Mouse (Mus musculus): ENCODE measurements around the gene Prkce. TPM values are rescaled to one million over a fixed set of nuclear protein-coding genes. Genes with fewer than 3 reads are reported as not detected.
A peak's percentile ranks its signal among the peaks of the same experiment; 100 is the strongest.

The Prkce gene
- polyA plus RNA-seq, 1 experiment from 2014 or later: 1.9 TPM

DNA sequence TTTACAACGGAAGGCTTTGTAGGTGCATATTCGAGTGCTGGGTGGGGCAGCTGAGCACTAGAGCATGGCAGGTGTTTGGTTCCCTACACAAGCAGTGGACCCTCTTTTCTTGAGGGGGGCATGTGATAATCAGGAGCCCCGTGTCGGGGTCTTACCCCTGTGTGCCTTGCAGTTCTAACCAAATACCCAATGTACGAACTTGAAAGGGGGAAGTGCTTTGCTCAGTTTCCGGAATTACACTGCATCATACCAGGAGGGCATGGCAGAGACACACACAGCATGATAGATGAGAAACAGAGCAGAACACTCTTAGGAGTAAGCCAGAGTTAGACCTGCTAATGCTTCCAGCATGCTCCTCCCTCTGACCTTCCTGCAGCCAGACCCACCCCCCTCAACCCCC lies 208.8 kb downstream of the Prkce start:
- ATAC-seq: no peak
- Histone ChIP-seq H3K27me3 (replicated peaks) (no peaks in the 10 kb centered on the region), H3K36me3 (no peaks in the 10 kb centered on the region), H3K4me2 (no peak overlapping the region), H3K9ac (no peak overlapping the region), H3K9me3 (replicated peaks) (no peaks in the 10 kb centered on the region), H3K27ac (no peak overlapping the region), H3K4me1 (no peaks in the 10 kb centered on the region), H3K4me3 (no peak overlapping the region)
- 71% methylated on average over 6 of the region's 6 CpGs for WGBS (ENCODE audit: insufficient replicate concordance)

DNA sequence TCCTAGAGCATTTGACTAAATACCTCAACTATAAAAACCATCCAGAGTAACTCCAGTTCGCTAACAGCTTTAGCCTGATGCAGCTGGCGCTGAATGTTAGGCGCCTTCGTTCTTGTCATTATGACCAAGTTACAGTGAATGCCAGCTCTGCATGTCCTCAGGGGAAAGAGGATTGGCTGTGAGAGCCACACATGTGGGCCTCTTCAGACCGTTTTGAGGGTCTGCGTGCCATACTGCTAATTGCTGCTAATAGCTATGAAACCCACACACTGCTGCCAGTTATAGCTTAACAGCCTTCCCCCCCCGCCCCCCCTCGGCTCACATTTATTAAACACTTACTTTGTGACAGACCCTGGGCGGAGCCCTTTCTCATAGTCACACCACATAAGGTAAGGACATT lies 210.3 kb downstream of the Prkce start:
- no peak for ATAC-seq
- Histone ChIP-seq H3K36me3 (no peaks in the 10 kb centered on the region), H3K27ac (no peak overlapping the region), H3K9me3 (replicated peaks) (no peaks in the 10 kb centered on the region), H3K4me2 (no peak overlapping the region), H3K4me3 (no peak overlapping the region), H3K27me3 (replicated peaks) (no peaks in the 10 kb centered on the region), H3K4me1 (peaks cover 5% of the 10 kb centered on the region; the same call in 1 of the 2 replicates), H3K9ac (no peak overlapping the region)
- 78% methylated on average over 9 of the region's 9 CpGs for WGBS (ENCODE audit: insufficient replicate concordance)

DNA sequence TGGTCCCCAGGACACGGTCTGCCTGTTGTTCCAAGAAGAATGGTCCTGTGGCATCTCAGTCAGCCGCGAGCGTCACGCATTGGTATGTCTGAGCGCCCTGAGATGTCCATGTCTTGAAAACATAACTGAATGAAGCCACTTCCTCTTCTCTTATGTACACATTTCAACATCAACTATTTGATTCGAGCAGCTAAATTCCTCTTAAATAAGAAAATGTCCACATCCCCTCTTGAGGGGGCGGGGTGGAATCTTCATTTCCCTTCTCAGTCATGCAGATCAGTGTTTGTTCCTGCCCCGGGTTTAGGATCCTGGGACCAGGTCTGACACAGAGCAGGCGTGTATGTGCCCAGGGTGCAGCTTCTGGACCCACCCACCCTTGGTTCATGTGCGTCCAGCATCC lies 211.0 kb downstream of the Prkce start:
- H3K27ac ChIP-seq: no peak overlapping the region

DNA sequence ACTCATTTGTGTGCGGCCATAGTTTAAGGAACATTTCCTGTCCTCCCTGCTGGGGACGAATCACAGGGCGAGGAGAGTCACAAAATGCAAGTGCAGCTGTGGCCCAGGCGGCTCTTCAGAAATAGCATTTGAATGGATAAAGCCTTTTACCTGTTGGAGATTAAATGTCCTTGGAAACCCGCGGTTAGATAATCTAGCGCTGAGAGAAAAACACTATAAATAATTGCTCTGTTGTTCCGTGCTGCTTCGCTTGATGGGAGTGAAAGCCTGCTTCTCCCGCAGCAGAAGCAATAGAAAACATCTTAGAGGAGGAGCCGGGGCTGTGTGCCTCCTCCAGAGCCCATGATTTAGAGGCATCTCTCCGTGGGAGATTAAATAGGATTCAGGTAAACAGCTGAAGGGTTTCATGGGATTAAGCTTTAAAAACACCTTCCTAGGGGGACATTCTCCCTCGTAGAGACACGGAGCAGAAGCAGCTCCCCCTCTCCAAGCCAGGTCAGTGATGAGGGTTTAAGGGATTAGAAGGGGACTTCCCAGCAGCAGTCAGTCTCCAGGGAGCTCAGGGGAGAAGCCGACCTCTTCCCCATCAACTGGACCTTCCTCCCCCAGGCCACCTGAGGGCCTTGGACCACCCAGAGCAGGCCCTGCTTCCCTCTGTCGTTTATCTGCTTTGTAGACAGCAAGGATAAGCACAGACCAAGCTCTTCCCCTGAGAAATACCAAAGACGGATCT lies 212.0 kb downstream of the Prkce start:
- H3K4me1 ChIP-seq: peaks cover 19% of the 10 kb centered on the region
- WGBS (ENCODE audit: insufficient replicate concordance): 35% methylated on average over 17 of the region's 17 CpGs
- no peaks in the 10 kb centered on the region for H3K27me3 ChIP-seq (replicated peaks)
- no peak overlapping the region for H3K9ac ChIP-seq
- no peak overlapping the region for H3K4me3 ChIP-seq
- H3K9me3 ChIP-seq (replicated peaks): no peaks in the 10 kb centered on the region
- no peak overlapping the region for H3K4me2 ChIP-seq
- no peak for ATAC-seq
- H3K27ac ChIP-seq: no peak overlapping the region
- H3K36me3 ChIP-seq: no peaks in the 10 kb centered on the region

More for the DNA sequence above, 211.0 kb downstream of the Prkce start:
- WGBS (ENCODE audit: insufficient replicate concordance): 70% methylated on average over 11 of the region's 11 CpGs
- Histone ChIP-seq H3K9me3 (replicated peaks) (no peaks in the 10 kb centered on the region), H3K27me3 (replicated peaks) (no peaks in the 10 kb centered on the region), H3K4me2 (no peak overlapping the region), H3K4me1 (peaks cover 12% of the 10 kb centered on the region), H3K9ac (no peak overlapping the region), H3K36me3 (no peaks in the 10 kb centered on the region), H3K4me3 (no peak overlapping the region)
- ATAC-seq: no peak

DNA sequence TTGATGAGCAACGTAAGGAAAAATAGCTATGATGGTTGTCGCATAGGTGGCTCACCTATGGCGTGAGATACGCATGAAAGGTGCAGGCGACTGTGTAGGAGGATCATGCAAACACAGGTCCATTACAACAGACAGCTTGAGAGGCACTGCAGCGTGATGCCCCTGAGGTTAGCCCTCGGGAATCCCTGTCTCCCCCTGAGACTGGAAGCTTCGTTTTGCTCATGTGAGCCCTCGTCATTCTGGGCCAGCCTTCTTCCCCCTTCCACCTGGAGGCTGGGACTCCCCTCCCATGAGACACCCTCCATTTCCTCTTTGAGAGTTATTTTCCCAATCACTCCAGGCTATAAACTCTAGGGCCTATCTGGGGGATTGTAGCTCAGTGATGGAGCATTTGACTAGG lies 213.9 kb downstream of the Prkce start:
- no peaks in the 10 kb centered on the region for H3K9me3 ChIP-seq (replicated peaks)
- no peak for ATAC-seq
- 79% methylated on average over 9 of the region's 9 CpGs for WGBS (ENCODE audit: insufficient replicate concordance)

DNA sequence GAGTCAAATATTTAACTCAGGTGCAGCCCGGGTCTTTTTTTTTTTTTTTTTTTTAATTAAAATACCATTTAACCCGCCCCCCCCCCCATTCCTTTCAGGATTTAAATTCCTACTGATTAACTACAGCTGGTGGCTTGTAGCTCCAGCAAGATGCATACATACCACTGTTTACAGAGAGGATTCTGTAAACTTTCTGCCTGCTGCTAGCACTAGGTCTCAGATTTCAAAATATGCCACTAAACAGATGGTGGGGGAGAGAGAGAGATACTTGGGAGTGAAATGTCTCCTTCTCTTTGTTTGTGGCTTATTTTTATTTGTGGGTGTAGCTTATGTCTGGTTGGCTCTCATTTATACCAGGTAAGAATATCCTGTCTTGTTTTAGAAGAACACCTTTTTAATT lies 215.3 kb downstream of the Prkce start:
- no peak for ATAC-seq
- H3K4me1 ChIP-seq: peaks cover 19% of the 10 kb centered on the region
- no peaks in the 10 kb centered on the region for H3K27me3 ChIP-seq (replicated peaks)
- H3K9ac ChIP-seq: no peak overlapping the region
- no peak overlapping the region for H3K4me3 ChIP-seq
- H3K9me3 ChIP-seq (replicated peaks): no peaks in the 10 kb centered on the region
- no peak overlapping the region for H3K4me2 ChIP-seq
- H3K27ac ChIP-seq: no peak overlapping the region
- 33% methylated on average over 2 of the region's 2 CpGs for WGBS (ENCODE audit: insufficient replicate concordance)
- H3K36me3 ChIP-seq: no peaks in the 10 kb centered on the region

More for the DNA sequence above, 213.9 kb downstream of the Prkce start:
- Histone ChIP-seq H3K4me3 (no peak overlapping the region), H3K27me3 (replicated peaks) (no peaks in the 10 kb centered on the region), H3K27ac (no peak overlapping the region), H3K9ac (no peak overlapping the region), H3K4me1 (peaks cover 19% of the 10 kb centered on the region), H3K36me3 (no peaks in the 10 kb centered on the region), H3K4me2 (no peak overlapping the region)

DNA sequence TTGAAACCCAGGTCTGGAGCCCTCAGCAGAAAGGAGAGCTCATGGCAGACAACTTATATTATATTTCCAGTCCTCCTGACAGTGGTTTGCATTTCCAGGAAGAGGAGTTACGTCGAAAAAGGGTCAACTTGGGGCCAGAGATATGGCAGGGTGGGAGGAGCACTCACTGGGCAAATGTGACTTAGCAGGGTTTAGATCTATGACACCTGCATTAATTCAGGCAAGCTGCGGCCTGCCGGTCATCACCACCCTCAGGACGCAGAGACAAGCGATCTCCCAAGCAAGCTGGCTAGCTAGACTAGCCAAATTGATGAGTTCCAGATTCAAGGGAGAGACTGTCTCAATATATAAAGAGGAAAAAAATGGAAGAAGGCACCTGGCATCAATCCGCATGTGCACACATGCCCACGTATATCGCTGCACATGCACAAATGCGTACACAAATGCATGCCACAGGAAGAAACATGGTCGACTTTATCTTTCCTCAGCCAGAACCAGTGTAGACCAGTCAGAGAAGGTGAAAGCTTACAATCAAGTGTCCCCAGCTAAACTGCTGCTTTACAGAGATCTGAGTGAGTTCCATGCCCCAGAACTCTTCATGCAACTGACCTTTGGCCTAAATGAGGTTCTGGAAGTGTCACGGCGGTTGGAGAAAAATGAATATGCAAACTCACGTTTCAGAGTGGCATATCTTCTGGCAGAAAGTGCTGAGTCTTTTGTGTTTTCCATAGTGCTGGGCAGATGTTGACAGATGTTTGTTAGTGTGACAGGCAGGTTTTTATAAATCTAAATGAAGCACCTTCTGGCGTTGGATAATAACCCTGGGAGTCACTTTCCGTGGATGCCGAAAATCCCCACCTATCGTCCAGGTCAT lies 216.4 kb downstream of the Prkce start:
- Histone ChIP-seq H3K27ac (peak overlapping the region; percentile 56), H3K27me3 (replicated peaks) (no peaks in the 10 kb centered on the region), H3K9me3 (replicated peaks) (no peaks in the 10 kb centered on the region), H3K36me3 (no peaks in the 10 kb centered on the region), H3K9ac (no peak overlapping the region), H3K4me2 (no peak overlapping the region), H3K4me1 (peaks cover 19% of the 10 kb centered on the region), H3K4me3 (no peak overlapping the region)
- peak; percentile 52; the same call in 1 of the 2 replicates for ATAC-seq
- WGBS (ENCODE audit: insufficient replicate concordance): 59% methylated on average over 18 of the region's 18 CpGs

DNA sequence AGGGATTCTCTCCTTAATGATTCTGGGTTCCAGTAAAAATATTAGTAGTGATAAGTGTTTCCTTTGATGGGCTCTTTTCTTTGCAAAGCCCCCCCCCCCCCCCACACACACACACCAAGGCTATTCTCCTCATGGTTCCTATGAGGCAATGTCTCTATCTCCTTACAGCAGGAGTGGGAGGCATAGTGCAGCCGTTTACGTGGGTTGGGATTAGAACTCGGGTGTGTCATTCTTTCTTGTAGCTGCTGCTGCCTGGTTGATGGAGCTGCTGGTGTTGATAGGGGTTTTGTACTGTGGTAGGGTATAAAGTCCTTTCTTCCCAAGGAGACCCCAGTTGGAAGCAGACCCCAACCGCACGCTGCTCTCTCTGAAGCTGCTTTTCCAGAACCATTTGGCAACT lies 224.9 kb downstream of the Prkce start:
- Histone ChIP-seq H3K36me3 (no peaks in the 10 kb centered on the region), H3K4me2 (no peak overlapping the region), H3K9ac (no peak overlapping the region), H3K4me3 (no peak overlapping the region), H3K9me3 (replicated peaks) (no peaks in the 10 kb centered on the region), H3K27ac (no peak overlapping the region), H3K27me3 (replicated peaks) (no peaks in the 10 kb centered on the region), H3K4me1 (peaks cover 15% of the 10 kb centered on the region)
- WGBS (ENCODE audit: insufficient replicate concordance): 52% methylated on average over 5 of the region's 5 CpGs
- ATAC-seq: no peak

DNA sequence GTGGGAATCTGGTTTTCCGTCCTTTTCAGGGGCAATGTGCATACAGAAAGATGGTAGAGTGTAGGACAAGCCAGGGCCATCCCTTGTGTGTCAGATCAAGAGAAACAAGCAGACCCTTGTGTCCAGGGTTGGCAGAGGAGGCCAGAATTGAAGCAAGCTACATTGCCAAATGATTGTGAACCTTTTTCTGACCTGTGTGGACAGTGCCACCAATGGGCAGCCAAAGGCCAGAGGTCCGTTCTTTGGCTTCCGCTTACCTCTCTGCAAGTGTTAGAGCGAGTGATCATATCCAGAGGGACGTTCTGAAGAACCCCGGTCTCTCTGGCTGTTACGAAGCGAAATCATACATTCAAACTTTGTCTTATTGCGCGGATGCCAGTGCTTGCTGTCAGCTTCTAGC lies 225.6 kb downstream of the Prkce start:
- no peak overlapping the region for H3K4me3 ChIP-seq

DNA sequence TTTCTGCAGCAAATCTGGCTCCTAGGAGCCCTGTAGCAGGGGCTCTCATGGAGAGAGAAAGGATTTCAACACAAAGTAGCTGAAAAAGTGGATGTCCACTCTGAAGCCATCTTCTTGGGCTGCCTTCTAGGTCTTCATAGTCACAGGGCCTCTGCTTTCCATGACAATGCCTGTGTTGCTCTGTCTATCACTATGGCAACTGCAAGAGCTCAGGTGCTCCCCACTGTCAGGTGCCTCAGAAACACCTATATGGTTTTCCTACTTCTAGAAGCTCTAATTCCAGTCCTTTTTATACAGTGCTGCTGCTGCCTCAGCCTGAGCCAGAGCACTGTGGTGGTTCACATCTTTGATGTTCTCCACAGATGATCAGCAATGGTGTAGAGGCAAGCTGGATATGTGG lies 229.5 kb downstream of the Prkce start:
- H3K9ac ChIP-seq: no peak overlapping the region
- H3K27me3 ChIP-seq (replicated peaks): no peaks in the 10 kb centered on the region
- H3K27ac ChIP-seq: no peak overlapping the region
- H3K4me1 ChIP-seq: peaks cover 15% of the 10 kb centered on the region
- no peak overlapping the region for H3K4me3 ChIP-seq
- H3K36me3 ChIP-seq: no peaks in the 10 kb centered on the region
- H3K4me2 ChIP-seq: no peak overlapping the region
- no peaks in the 10 kb centered on the region for H3K9me3 ChIP-seq (replicated peaks)
- no peak for ATAC-seq

More for the DNA sequence above, 225.6 kb downstream of the Prkce start:
- H3K4me2 ChIP-seq: no peak overlapping the region
- H3K27me3 ChIP-seq (replicated peaks): no peaks in the 10 kb centered on the region
- H3K36me3 ChIP-seq: no peaks in the 10 kb centered on the region
- no peaks in the 10 kb centered on the region for H3K9me3 ChIP-seq (replicated peaks)
- H3K4me1 ChIP-seq: peaks cover 15% of the 10 kb centered on the region
- no peak for ATAC-seq
- H3K9ac ChIP-seq: no peak overlapping the region
- WGBS (ENCODE audit: insufficient replicate concordance): 83% methylated on average over 10 of the region's 10 CpGs
- no peak overlapping the region for H3K27ac ChIP-seq

DNA sequence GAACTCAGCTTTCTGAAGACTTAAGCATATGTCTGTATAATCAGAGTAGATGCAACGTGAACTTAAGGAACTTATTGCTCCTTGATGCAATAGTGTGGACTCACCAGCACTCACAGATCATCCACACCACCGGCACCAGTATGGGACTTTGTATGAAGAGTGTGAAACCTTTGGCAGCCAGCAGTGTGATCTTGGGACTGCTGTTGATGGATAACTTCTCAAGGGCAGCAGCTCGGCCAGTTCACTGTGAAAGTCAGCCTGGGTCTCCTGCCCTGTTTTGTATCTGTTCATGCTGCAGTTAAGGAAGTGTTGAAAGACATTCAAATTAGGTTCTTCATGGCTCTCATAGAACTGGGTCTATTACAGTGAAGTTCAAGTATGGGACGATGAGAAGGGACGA lies 230.1 kb downstream of the Prkce start:
- no peaks in the 10 kb centered on the region for H3K27me3 ChIP-seq (replicated peaks)
- peaks cover 9% of the 10 kb centered on the region for H3K4me1 ChIP-seq
- ATAC-seq: no peak
- H3K27ac ChIP-seq: no peak overlapping the region
- H3K4me2 ChIP-seq: no peak overlapping the region
- H3K9me3 ChIP-seq (replicated peaks): no peaks in the 10 kb centered on the region
- no peak overlapping the region for H3K9ac ChIP-seq
- H3K36me3 ChIP-seq: no peaks in the 10 kb centered on the region
- 65% methylated on average over 5 of the region's 5 CpGs for WGBS (ENCODE audit: insufficient replicate concordance)
- H3K4me3 ChIP-seq: no peak overlapping the region

DNA sequence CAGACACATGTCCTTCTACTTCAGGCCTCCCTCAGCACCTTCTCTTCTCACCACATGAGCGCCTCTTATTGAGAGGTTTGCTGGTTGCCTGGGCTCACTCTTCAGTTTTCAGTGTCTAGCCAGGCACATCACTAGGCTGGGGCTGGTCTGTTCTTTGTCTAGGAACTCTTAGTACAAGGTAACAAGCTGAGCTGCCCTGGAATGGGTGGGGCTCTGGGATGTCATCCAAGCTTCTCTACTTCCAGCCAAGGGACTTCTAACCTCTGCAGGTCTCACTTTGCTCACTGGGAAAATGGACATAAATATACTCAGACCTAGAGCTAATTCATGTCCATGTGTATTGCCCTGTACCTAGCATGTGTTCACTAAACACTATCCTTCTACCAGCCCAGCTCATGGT lies 230.6 kb downstream of the Prkce start:
- Histone ChIP-seq H3K9me3 (replicated peaks) (no peaks in the 10 kb centered on the region), H3K4me1 (peaks cover 7% of the 10 kb centered on the region), H3K4me2 (no peak overlapping the region), H3K27me3 (replicated peaks) (no peaks in the 10 kb centered on the region), H3K4me3 (no peak overlapping the region), H3K36me3 (no peaks in the 10 kb centered on the region), H3K27ac (no peak overlapping the region), H3K9ac (no peak overlapping the region)
- WGBS (ENCODE audit: insufficient replicate concordance): 68% methylated on average over 1 of the region's 1 CpGs
- no peak for ATAC-seq

Data from liver, embryonic 12.5 days (tissue).